Mouse (Mus musculus): ENCODE results near the gene Fam192a. TPM values are rescaled to one million over a fixed set of nuclear protein-coding genes. Genes with fewer than 3 reads are reported as not detected.

Gene Fam192a
- polyA plus RNA-seq (2014; fragmentation: Illumina TruSeq; extraction: RNeasy Lipid Tissue Mini Kit (QIAGEN cat#74804); ENCODE audit: low read depth, low replicate concordance), result 88.4 TPM

GRCm38 (mm10) chr8:94601607-94602385, at the start of gene Fam192a, which contains the start of gene Rspry1:
Gene Fam192a (minus strand): TSS chr8:94601997.
Gene Rspry1 (plus strand): TSS chr8:94601937.

GRCm38 (mm10) chr8:94532873-94533671, 68.7 kb downstream of the Fam192a start, which contains the start of gene Cpne2:
Gene Cpne2 (plus strand): TSS chr8:94532990.

Other genes starting within 250 kb of the Fam192a start
- 100 TPM for gene Herpud1, start 215.6 kb downstream of the Fam192a start, polyA plus RNA-seq (2014; fragmentation: Illumina TruSeq; extraction: RNeasy Lipid Tissue Mini Kit (QIAGEN cat#74804); ENCODE audit: low read depth, low replicate concordance)
- 6.7 TPM for gene Nlrc5, start 167.6 kb downstream of the Fam192a start, polyA plus RNA-seq (2014; fragmentation: Illumina TruSeq; extraction: RNeasy Lipid Tissue Mini Kit (QIAGEN cat#74804); ENCODE audit: low read depth, low replicate concordance)
- 1.2 TPM for gene Cpne2, start 69.0 kb downstream of the Fam192a start, polyA plus RNA-seq (2014; fragmentation: Illumina TruSeq; extraction: RNeasy Lipid Tissue Mini Kit (QIAGEN cat#74804); ENCODE audit: low read depth, low replicate concordance)
- 63.6 TPM for gene Rspry1, start 60 bp downstream of the Fam192a start, polyA plus RNA-seq (2014; fragmentation: Illumina TruSeq; extraction: RNeasy Lipid Tissue Mini Kit (QIAGEN cat#74804); ENCODE audit: low read depth, low replicate concordance)
- gene Arl2bp, start 64.6 kb upstream of the Fam192a start, polyA plus RNA-seq (2014; fragmentation: Illumina TruSeq; extraction: RNeasy Lipid Tissue Mini Kit (QIAGEN cat#74804); ENCODE audit: low read depth, low replicate concordance), result 906 TPM
- not detected for gene Pllp, start 94.3 kb upstream of the Fam192a start, polyA plus RNA-seq (2014; fragmentation: Illumina TruSeq; extraction: RNeasy Lipid Tissue Mini Kit (QIAGEN cat#74804); ENCODE audit: low read depth, low replicate concordance)
- 1.9 TPM for gene Ccl22, start 143.6 kb upstream of the Fam192a start, polyA plus RNA-seq (2014; fragmentation: Illumina TruSeq; extraction: RNeasy Lipid Tissue Mini Kit (QIAGEN cat#74804); ENCODE audit: low read depth, low replicate concordance)
- gene Cx3cl1, start 170.0 kb upstream of the Fam192a start, polyA plus RNA-seq (2014; fragmentation: Illumina TruSeq; extraction: RNeasy Lipid Tissue Mini Kit (QIAGEN cat#74804); ENCODE audit: low read depth, low replicate concordance), result 0.35 TPM
- not detected for gene Ccl17, start 208.5 kb upstream of the Fam192a start, polyA plus RNA-seq (2014; fragmentation: Illumina TruSeq; extraction: RNeasy Lipid Tissue Mini Kit (QIAGEN cat#74804); ENCODE audit: low read depth, low replicate concordance)
- gene Coq9, start 236.3 kb upstream of the Fam192a start, polyA plus RNA-seq (2014; fragmentation: Illumina TruSeq; extraction: RNeasy Lipid Tissue Mini Kit (QIAGEN cat#74804); ENCODE audit: low read depth, low replicate concordance), result 7.5 TPM
- 11.3 TPM for gene Ciapin1, start 236.4 kb upstream of the Fam192a start, polyA plus RNA-seq (2014; fragmentation: Illumina TruSeq; extraction: RNeasy Lipid Tissue Mini Kit (QIAGEN cat#74804); ENCODE audit: low read depth, low replicate concordance)

Data from testis, adult 10 weeks (tissue).